Comparison of ENCODE assay signal across 8 mouse cellular contexts in the genomic region with DNA sequence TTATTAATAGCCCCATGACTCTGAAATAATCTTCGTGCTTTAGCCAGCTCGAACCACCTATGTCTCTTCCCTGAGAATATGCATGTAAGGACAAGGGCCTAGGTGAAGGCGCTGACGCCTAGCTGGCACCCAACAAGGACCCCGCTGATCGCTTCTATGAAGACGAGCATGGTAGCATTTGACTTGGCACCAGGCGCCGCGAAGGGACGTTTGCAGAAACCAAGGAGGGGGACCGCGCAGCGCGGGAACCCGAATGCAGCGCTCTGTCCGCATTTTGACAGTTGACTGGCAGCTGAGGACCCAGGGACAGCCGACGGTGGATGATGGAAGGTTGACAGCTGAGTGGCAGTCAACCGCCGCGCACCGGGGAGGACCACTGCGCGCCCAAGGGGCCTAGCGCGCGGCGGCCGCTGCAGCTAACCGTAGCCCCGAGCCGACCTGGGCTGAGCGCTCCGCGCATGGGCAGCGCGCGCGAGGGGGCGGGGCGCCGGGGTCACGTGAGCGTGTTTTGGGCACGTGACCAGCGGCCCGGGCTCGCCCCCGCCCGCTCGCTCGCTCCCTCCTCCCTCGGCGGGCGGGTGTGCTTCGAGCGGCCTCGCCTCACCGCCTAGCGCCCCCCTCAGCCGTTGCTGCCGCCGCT. TPM values are rescaled to one million over a fixed set of nuclear protein-coding genes. Genes with fewer than 3 reads are reported as not detected.
A peak's percentile ranks its signal among the peaks of the same experiment; 100 is the strongest.
DNase-seq lines count a peak whose midpoint lies in the region; ATAC-seq and TF ChIP-seq lines count a peak whose summit lies in the region.

A gene (plus strand): TSS at position 561 of the 640 bp plus-strand sequence.

- TF ChIP-seq POLR2A in lung, adult 2 months (IDR thresholded peaks at IDR 0.05; ENCODE audit: borderline replicate concordance, extremely low read depth, low read depth, low read length): peak; percentile 80

- peaks cover 38% of the 10 kb centered on the region for H3K4me1 ChIP-seq in forebrain, embryonic 15.5 days
- peaks cover 22% of the 10 kb centered on the region for H3K4me1 ChIP-seq in lung, adult 2 months (ENCODE audit: control insufficient read depth, insufficient read depth, low read length)

- H3K4me3 ChIP-seq in forebrain, embryonic 15.5 days: peak within 1 kb of the TSS; percentile 73
- H3K4me3 ChIP-seq in lung, adult 2 months (replicated peaks; ENCODE audit: extremely low read depth, low read depth, low read length): peak within 1 kb of the TSS; percentile 96

- peak within 1 kb of the TSS; percentile 83 for H3K4me2 ChIP-seq in forebrain, embryonic 15.5 days (replicated peaks)

- peak; percentile 90 for DNase-seq in ES-CJ7 (ENCODE audit: low read depth, low spot score)
- peak; percentile 94 for DNase-seq in cerebellum, adult 11 months
- peak; percentile 89 for DNase-seq in heart, postnatal 25 days (ENCODE audit: low spot score)
- peak; percentile 88 to 95 for DNase-seq in layer of hippocampus, adult 18-20 months (ENCODE audit: low spot score in 2 of 2)
- DNase-seq in lung, adult 2 months: peak; percentile 91
- DNase-seq in thymus, adult 18-20 months: peak; percentile 87

- intact Hi-C loops in heart, postnatal 25 days (cut with DNase I): loop anchor here (2.0 kb wide), 1 partner anchor 64 kb away; no protein-coding TSS in a partner anchor

- H3K9me3 ChIP-seq in forebrain, embryonic 15.5 days: no peaks in the 10 kb centered on the region

- H3K36me3 ChIP-seq in forebrain, embryonic 15.5 days: no peaks in the 10 kb centered on the region

- no peak for TF ChIP-seq CTCF in lung, adult 2 months (IDR thresholded peaks at IDR 0.05; ENCODE audit: insufficient read depth, low read length)

- H3K9ac ChIP-seq in forebrain, embryonic 15.5 days (replicated peaks): peak within 1 kb of the TSS; percentile 88

- H3K27me3 ChIP-seq in forebrain, embryonic 15.5 days: no peaks in the 10 kb centered on the region

- under 1% methylated on average over 51 of the region's 65 CpGs for WGBS in forebrain, embryonic 15.5 days
- 1% methylated on average over 62 of the region's 65 CpGs for whole genome bisulfite sequencing in lung, adult 2 months

- ATAC-seq in forebrain, embryonic 15.5 days (replicated peaks): peak; percentile 92
- ATAC-seq in neutrophil, adult 5-6 weeks (ENCODE audit: extremely low read depth, insufficient number of reproducible peaks, low FRiP score, poor library complexity, severe bottlenecking): peak; percentile 54

- peak within 1 kb of the TSS; percentile 88 for H3K27ac ChIP-seq in forebrain, embryonic 15.5 days (replicated peaks)

RNA-seq across cellular contexts. Expression of the gene that starts here (rescaled TPM):
- polyA plus RNA-seq in forebrain, embryonic 15.5 days (2015; fragmentation: Nextera tagmentation; extraction: Ambion mirVana): 19.2 and 31.7 TPM in 2 replicates
- total RNA-seq in heart, postnatal 25 days (2021): 10 to 100 TPM; 34.8 to 35.5 TPM
- total RNA-seq in layer of hippocampus, adult 18-20 months (2021): 10 to 100 TPM; 76.9 to 77.9 TPM
- 85.1 and 107 TPM in 2 replicates for polyA plus RNA-seq in lung, adult 2 months (2012; rRNA removed)
- total RNA-seq in neutrophil, adult 5-6 weeks (2017): 31.2 and 34.7 TPM in 2 replicates

Comparison
In these comparisons a context has a peak if more than half of its experiments do, and no peak if none do; other contexts are left out.
1. Peak in every context shown above with its lines: DNase-seq, ATAC-seq, H3K4me3 ChIP-seq and H3K27ac ChIP-seq.